Mouse (Mus musculus): ENCODE results near the gene Mindy4.

The Mindy4 gene

GRCm38 (mm10) chr6:55341688-55342087, 138.5 kb downstream of the Mindy4 start:
- DNase-seq (ENCODE audit: low read depth): no peak

GRCm38 (mm10) chr6:55342328-55342727, 139.1 kb downstream of the Mindy4 start:
- peak; percentile 54 for DNase-seq (ENCODE audit: low read depth)

- no peak for DNase-seq (ENCODE audit: low read depth)
Observed at GRCm38 (mm10) chr6:55343446-55343845, 140.3 kb downstream of the Mindy4 start.

GRCm38 (mm10) chr6:55344291-55345016, 141.3 kb downstream of the Mindy4 start:
- peak; percentile 62 for DNase-seq (ENCODE audit: low read depth)

- no peak for DNase-seq (ENCODE audit: low read depth)
Observed at GRCm38 (mm10) chr6:55345264-55345663, 142.1 kb downstream of the Mindy4 start.

- DNase-seq (ENCODE audit: low read depth): no peak
Observed at GRCm38 (mm10) chr6:55346491-55346890, 143.3 kb downstream of the Mindy4 start.

- no peak for DNase-seq (ENCODE audit: low read depth)
Observed at GRCm38 (mm10) chr6:55347711-55348571, 144.8 kb downstream of the Mindy4 start.

GRCm38 (mm10) chr6:55349231-55349630, 146.0 kb downstream of the Mindy4 start:
- no peak for DNase-seq (ENCODE audit: low read depth)

- no peak for DNase-seq (ENCODE audit: low read depth)
Observed at GRCm38 (mm10) chr6:55350383-55350952, 147.3 kb downstream of the Mindy4 start.

- DNase-seq (ENCODE audit: low read depth): no peak
Observed at GRCm38 (mm10) chr6:55351712-55352111, 148.5 kb downstream of the Mindy4 start.

- DNase-seq (ENCODE audit: low read depth): no peak
Observed at GRCm38 (mm10) chr6:55353711-55354445, 150.7 kb downstream of the Mindy4 start.

GRCm38 (mm10) chr6:55354456-55355117, 151.4 kb downstream of the Mindy4 start:
- no peak for DNase-seq (ENCODE audit: low read depth)

- peak; percentile 30 for DNase-seq (ENCODE audit: low read depth)
Observed at GRCm38 (mm10) chr6:55355575-55355974, 152.4 kb downstream of the Mindy4 start.

- DNase-seq (ENCODE audit: low read depth): no peak
Observed at GRCm38 (mm10) chr6:55356017-55356703, 153.0 kb downstream of the Mindy4 start.

- peak; percentile 54 for DNase-seq (ENCODE audit: low read depth)
Observed at GRCm38 (mm10) chr6:55356976-55357635, 153.9 kb downstream of the Mindy4 start.

- DNase-seq (ENCODE audit: low read depth): no peak
Observed at GRCm38 (mm10) chr6:55357636-55358031, 154.5 kb downstream of the Mindy4 start.

GRCm38 (mm10) chr6:55358731-55359143, 155.6 kb downstream of the Mindy4 start:
- DNase-seq (ENCODE audit: low read depth): peak; percentile 65

GRCm38 (mm10) chr6:55362663-55363062, 159.5 kb downstream of the Mindy4 start:
- no peak for DNase-seq (ENCODE audit: low read depth)

GRCm38 (mm10) chr6:55367126-55367525, 163.9 kb downstream of the Mindy4 start:
- DNase-seq (ENCODE audit: low read depth): no peak

All from NIH3T3 (cell line).